Mouse (Mus musculus) left cerebral cortex, adult 2 months (tissue): ENCODE data around the gene 1700015F17Rik. TPM values are rescaled to one million over a fixed set of nuclear protein-coding genes. Genes with fewer than 3 reads are reported as not detected.
A peak's percentile ranks its signal among the peaks of the same experiment; 100 is the strongest.

Source experiments
- DNase-seq, 2 experiments: peaks; one replicate each; pipeline ENCODE4 v3.0.0; 2021 to 2022; ENCODE audit warnings: low spot score in 2 of 2, mixed read lengths in 1 of 2; ENCODE audit errors: extremely low spot score in 1 of 2
- H3K27ac ChIP-seq: fragments of 200-600 bp; 2 replicates; pipeline ENCODE4 v1.8.1; 2022
- H3K4me3 ChIP-seq: fragments of 200-600 bp; 2 replicates; pipeline ENCODE4 v1.8.1; 2022
- CTCF ChIP-seq: fragments of 200-600 bp; IDR thresholded peaks from 2 replicates; pipeline ENCODE4 v1.8.1; 2022; ENCODE audit warnings: antibody characterized with exemption, mild to moderate bottlenecking, moderate library complexity
- intact Hi-C: fragments of 180-260 bp; cut with DNase I; formaldehyde crosslinking; loops from one replicate; pipeline ENCODE4 v1.15.1; 2025
- total RNA-seq, 2 experiments: library from RNA; stranded (reverse); gene quantifications; 2 replicates each; pipeline ENCODE4 v1.2.3; 2021

1700015F17Rik gene
- total RNA-seq, 2 experiments from 2014 or later = 0.70 TPM; not detected in 1

- DNase-seq = no peak
- no peak overlapping the region for H3K4me3 ChIP-seq
- no peak overlapping the region for H3K27ac ChIP-seq
- intact Hi-C loops = loop anchor here (5.0 kb wide), 1 partner anchor 152 kb away; no protein-coding TSS in a partner anchor
- TF ChIP-seq CTCF = no peak
Observed at GRCm38 (mm10) chr5:5495042-5495441, 16.1 kb upstream of the 1700015F17Rik start.

- intact Hi-C loops = loop anchor here (1.0 to 5.0 kb wide), 2 partner anchors 153 to 256 kb away; no protein-coding TSS in a partner anchor
- no peak overlapping the region for H3K27ac ChIP-seq
- no peak overlapping the region for H3K4me3 ChIP-seq
- TF ChIP-seq CTCF = peak; percentile 90
- no peak for DNase-seq
Observed at GRCm38 (mm10) chr5:5494269-5495005, 15.5 kb upstream of the 1700015F17Rik start.

DNA sequence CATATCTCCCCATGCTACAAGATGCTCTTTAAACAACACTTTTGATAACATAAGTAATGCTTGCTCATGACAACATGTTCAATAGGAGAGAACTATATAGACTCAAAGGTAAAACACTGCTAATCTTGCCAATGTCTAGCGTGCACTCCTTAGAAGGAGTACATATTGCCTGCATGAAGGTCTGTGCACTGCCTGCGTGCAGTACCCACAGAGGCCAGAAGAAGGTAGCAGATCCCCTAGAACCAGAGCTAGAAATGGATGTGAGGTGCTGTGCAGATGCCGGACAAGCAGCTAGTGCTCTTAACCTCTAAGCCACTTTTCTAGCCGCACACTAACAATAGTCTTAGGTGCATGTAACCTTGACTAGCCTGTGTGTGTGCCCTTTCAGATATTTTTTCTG, 13.2 kb upstream of the 1700015F17Rik start:
- no peak for DNase-seq
- H3K27ac ChIP-seq = no peak overlapping the region
- intact Hi-C loops = no loop called here
- H3K4me3 ChIP-seq = no peak overlapping the region
- peak; percentile 2; the same call in 1 of the 2 replicates for TF ChIP-seq CTCF

GRCm38 (mm10) chr5:5486071-5486470, 7.1 kb upstream of the 1700015F17Rik start:
- intact Hi-C loops = no loop called here
- no peak for DNase-seq
- Histone ChIP-seq H3K27ac (no peak overlapping the region), H3K4me3 (no peak overlapping the region)
- TF ChIP-seq CTCF = no peak

DNA sequence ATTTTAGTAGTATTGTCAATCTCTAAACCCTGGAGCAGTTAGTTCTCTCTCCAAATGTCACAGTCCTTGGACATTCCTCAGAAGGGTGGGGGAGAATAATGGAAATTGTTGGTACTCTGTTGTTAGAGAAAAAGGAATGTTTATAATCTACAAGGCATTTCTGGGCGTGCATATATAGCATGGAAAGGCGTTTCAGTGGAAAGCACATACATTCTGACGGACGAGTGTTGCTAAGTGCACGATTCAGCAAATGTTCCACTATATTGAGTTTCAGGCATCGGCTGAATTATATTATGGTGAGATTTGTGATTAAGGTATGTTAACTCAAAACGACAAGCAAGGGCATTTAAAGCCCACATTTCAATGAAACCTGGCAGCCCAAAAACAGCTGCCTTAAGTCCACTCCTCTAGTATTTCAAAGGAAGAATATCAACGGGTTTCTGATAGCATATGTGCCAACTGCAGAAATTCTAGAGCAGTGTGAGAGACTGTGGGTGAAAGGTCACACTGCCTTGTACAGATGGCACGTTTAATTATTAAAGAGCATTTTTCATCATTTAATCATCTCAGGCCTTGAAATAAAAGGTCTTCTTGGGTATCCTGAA, 4.4 kb upstream of the 1700015F17Rik start:
- no peak for DNase-seq
- intact Hi-C loops = loop anchor here (5.0 kb wide), 2 partner anchors 106 to 201 kb away; no protein-coding TSS in a partner anchor
- Histone ChIP-seq H3K4me3 (no peak overlapping the region), H3K27ac (no peak overlapping the region)
- no peak for TF ChIP-seq CTCF

DNA sequence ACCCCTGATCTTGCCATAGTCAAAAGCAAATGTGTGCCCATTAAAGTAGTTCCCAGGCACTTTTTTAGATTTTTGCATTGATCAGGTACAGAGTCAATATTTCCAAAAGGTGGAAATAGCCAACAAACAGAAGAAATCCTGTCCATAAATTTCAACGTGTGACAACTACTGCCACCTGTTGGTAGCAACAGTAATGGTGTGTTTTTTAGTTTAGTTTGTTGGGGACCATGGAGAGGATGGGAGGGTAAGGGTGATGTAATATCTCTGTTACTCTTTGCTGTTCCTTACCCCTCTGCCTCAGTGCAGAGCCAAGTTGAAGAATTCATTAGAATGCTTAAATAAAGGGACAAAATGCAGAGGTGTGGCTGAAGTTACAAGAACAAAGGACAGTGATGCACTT, 2.7 kb upstream of the 1700015F17Rik start:
- no peak for DNase-seq
- no peak overlapping the region for H3K4me3 ChIP-seq
- intact Hi-C loops = loop anchor here (1.0 to 5.0 kb wide), 3 partner anchors 104 to 519 kb away; no protein-coding TSS in a partner anchor
- TF ChIP-seq CTCF = peak; percentile 72
- no peak overlapping the region for H3K27ac ChIP-seq

- no peak overlapping the region for H3K4me3 ChIP-seq
- no peak overlapping the region for H3K27ac ChIP-seq
- no peak for TF ChIP-seq CTCF
- DNase-seq = no peak
- intact Hi-C loops = no loop called here
Observed at GRCm38 (mm10) chr5:5476133-5476532, 2.8 kb downstream of the 1700015F17Rik start.

- no peak for DNase-seq
- intact Hi-C loops = no loop called here
- no peak for TF ChIP-seq CTCF
- H3K27ac ChIP-seq = no peak overlapping the region
- no peak overlapping the region for H3K4me3 ChIP-seq
Observed at GRCm38 (mm10) chr5:5465256-5465655, 13.7 kb downstream of the 1700015F17Rik start.

DNA sequence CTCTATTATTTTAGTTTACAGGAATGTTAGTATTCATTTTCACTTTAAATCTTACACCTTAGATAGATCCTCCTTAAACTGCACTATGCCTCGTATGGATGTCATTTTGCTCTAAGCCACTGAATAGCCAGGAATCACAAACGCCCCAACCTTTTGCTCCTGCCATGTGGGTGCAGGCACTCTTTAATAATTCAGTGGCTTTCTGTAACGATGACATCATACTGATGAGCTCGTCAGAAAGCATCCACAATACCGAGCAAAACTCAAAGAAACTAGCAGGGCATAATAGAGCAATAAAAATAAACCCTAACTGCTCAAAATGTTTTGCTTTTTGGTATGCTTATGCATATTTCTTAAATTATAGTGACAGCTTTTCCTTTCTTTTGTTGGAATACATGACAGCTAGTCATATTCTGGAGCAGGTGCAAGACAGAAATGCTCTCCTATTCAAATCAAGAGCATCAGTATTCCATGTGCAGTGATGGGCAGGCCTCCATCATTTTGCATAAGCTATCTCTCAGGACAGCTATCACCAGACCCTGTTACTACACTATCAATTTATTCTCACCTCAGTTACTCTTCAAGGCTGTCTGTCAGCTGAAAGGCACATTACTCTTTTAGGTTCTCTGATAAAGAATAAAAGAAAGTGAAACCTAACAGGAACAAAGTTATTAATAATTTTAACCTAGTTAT, 47.1 kb downstream of the 1700015F17Rik start:
- DNase-seq = no peak
- no peak for TF ChIP-seq CTCF
- Histone ChIP-seq H3K4me3 (no peak overlapping the region), H3K27ac (no peak overlapping the region)
- intact Hi-C loops = no loop called here

GRCm38 (mm10) chr5:5423723-5424171, 55.2 kb downstream of the 1700015F17Rik start:
- no peak for DNase-seq
- Histone ChIP-seq H3K4me3 (no peak overlapping the region), H3K27ac (no peak overlapping the region)
- intact Hi-C loops = no loop called here
- no peak for TF ChIP-seq CTCF

GRCm38 (mm10) chr5:5423081-5423480, 55.9 kb downstream of the 1700015F17Rik start:
- TF ChIP-seq CTCF = no peak
- DNase-seq = no peak
- no peak overlapping the region for H3K4me3 ChIP-seq
- no peak overlapping the region for H3K27ac ChIP-seq
- intact Hi-C loops = no loop called here

DNA sequence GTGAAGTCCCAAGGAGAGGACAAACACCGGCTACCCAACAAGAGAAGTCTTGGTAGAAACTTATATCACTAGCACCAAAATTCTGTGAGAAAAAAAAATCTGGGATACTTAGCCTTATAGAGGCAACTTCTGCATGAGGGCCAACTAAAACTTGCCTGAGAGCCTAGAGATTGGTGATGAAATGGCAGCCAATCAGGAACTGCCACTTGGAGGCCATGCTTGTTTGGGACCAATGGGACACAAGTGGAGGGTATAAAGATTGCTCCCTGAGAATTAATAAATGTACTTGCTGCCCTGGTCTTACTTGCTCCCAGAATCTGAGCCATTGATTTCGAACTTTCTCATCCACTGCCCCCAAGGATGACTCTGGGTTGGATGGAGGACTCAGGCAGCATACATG, 57.5 kb downstream of the 1700015F17Rik start:
- no peak for DNase-seq
- Histone ChIP-seq H3K4me3 (no peak overlapping the region), H3K27ac (no peak overlapping the region)
- no peak for TF ChIP-seq CTCF
- intact Hi-C loops = no loop called here
